Mouse (Mus musculus): Measurements from ENCODE around the gene Reg4. TPM values are rescaled to one million over a fixed set of nuclear protein-coding genes. Genes with fewer than 3 reads are reported as not detected.

Gene Reg4
- polyA plus RNA-seq, 1 experiment = not detected

- peaks cover 6% of the 10 kb centered on the region for H3K4me1 ChIP-seq (ENCODE audit: control insufficient read depth, insufficient read depth, low read length)
- TF ChIP-seq CTCF (IDR thresholded peaks at IDR 0.05; ENCODE audit: low read depth, low read length) (no peak), POLR2A (IDR thresholded peaks at IDR 0.05; ENCODE audit: borderline replicate concordance, low read depth, low read length) (no peak)
- no peak overlapping the region for H3K4me3 ChIP-seq (ENCODE audit: insufficient read depth, low read length)
- no peak overlapping the region for H3K27ac ChIP-seq (ENCODE audit: insufficient read depth, low read depth, low read length)
Measured at GRCm38 (mm10) chr3:98229943-98230342, 8.0 kb downstream of the Reg4 start.

GRCm38 (mm10) chr3:98233504-98233903 lies 11.5 kb downstream of the Reg4 start:
- H3K4me3 ChIP-seq (ENCODE audit: insufficient read depth, low read length) = no peak overlapping the region
- TF ChIP-seq POLR2A (IDR thresholded peaks at IDR 0.05; ENCODE audit: borderline replicate concordance, low read depth, low read length) = no peak
- TF ChIP-seq CTCF (IDR thresholded peaks at IDR 0.05; ENCODE audit: low read depth, low read length) = no peak
- H3K27ac ChIP-seq (ENCODE audit: insufficient read depth, low read depth, low read length) = no peak overlapping the region
- H3K4me1 ChIP-seq (ENCODE audit: control insufficient read depth, insufficient read depth, low read length) = no peaks in the 10 kb centered on the region

- Histone ChIP-seq H3K4me3 (ENCODE audit: insufficient read depth, low read length) (no peak overlapping the region), H3K27ac (ENCODE audit: insufficient read depth, low read depth, low read length) (no peak overlapping the region), H3K4me1 (ENCODE audit: control insufficient read depth, insufficient read depth, low read length) (no peaks in the 10 kb centered on the region)
- TF ChIP-seq POLR2A (IDR thresholded peaks at IDR 0.05; ENCODE audit: borderline replicate concordance, low read depth, low read length) = no peak
- no peak for TF ChIP-seq CTCF (IDR thresholded peaks at IDR 0.05; ENCODE audit: low read depth, low read length)
Measured at GRCm38 (mm10) chr3:98236266-98236665, 14.3 kb downstream of the Reg4 start.

- TF ChIP-seq POLR2A (IDR thresholded peaks at IDR 0.05; ENCODE audit: borderline replicate concordance, low read depth, low read length) (no peak), CTCF (IDR thresholded peaks at IDR 0.05; ENCODE audit: low read depth, low read length) (no peak)
- Histone ChIP-seq H3K4me1 (ENCODE audit: control insufficient read depth, insufficient read depth, low read length) (no peaks in the 10 kb centered on the region), H3K27ac (ENCODE audit: insufficient read depth, low read depth, low read length) (no peak overlapping the region), H3K4me3 (ENCODE audit: insufficient read depth, low read length) (no peak overlapping the region)
Measured at GRCm38 (mm10) chr3:98237240-98237639, 15.3 kb downstream of the Reg4 start.

GRCm38 (mm10) chr3:98238150-98238549 lies 16.2 kb downstream of the Reg4 start:
- no peak for TF ChIP-seq POLR2A (IDR thresholded peaks at IDR 0.05; ENCODE audit: borderline replicate concordance, low read depth, low read length)
- TF ChIP-seq CTCF (IDR thresholded peaks at IDR 0.05; ENCODE audit: low read depth, low read length) = no peak
- no peak overlapping the region for H3K4me3 ChIP-seq (ENCODE audit: insufficient read depth, low read length)
- no peak overlapping the region for H3K27ac ChIP-seq (ENCODE audit: insufficient read depth, low read depth, low read length)
- no peaks in the 10 kb centered on the region for H3K4me1 ChIP-seq (ENCODE audit: control insufficient read depth, insufficient read depth, low read length)

GRCm38 (mm10) chr3:98242051-98242450 lies 20.1 kb downstream of the Reg4 start:
- Histone ChIP-seq H3K27ac (ENCODE audit: insufficient read depth, low read depth, low read length) (no peak overlapping the region), H3K4me1 (ENCODE audit: control insufficient read depth, insufficient read depth, low read length) (no peaks in the 10 kb centered on the region), H3K4me3 (ENCODE audit: insufficient read depth, low read length) (no peak overlapping the region)
- TF ChIP-seq CTCF (IDR thresholded peaks at IDR 0.05; ENCODE audit: low read depth, low read length) = no peak
- no peak for TF ChIP-seq POLR2A (IDR thresholded peaks at IDR 0.05; ENCODE audit: borderline replicate concordance, low read depth, low read length)

- Histone ChIP-seq H3K4me1 (ENCODE audit: control insufficient read depth, insufficient read depth, low read length) (no peaks in the 10 kb centered on the region), H3K4me3 (ENCODE audit: insufficient read depth, low read length) (no peak overlapping the region), H3K27ac (ENCODE audit: insufficient read depth, low read depth, low read length) (no peak overlapping the region)
- TF ChIP-seq POLR2A (IDR thresholded peaks at IDR 0.05; ENCODE audit: borderline replicate concordance, low read depth, low read length) (no peak), CTCF (IDR thresholded peaks at IDR 0.05; ENCODE audit: low read depth, low read length) (no peak)
Measured at GRCm38 (mm10) chr3:98242458-98243037, 20.6 kb downstream of the Reg4 start.

GRCm38 (mm10) chr3:98245892-98246291 lies 23.9 kb downstream of the Reg4 start:
- TF ChIP-seq CTCF (IDR thresholded peaks at IDR 0.05; ENCODE audit: low read depth, low read length) (no peak), POLR2A (IDR thresholded peaks at IDR 0.05; ENCODE audit: borderline replicate concordance, low read depth, low read length) (no peak)
- 0 out of 2 replicates have a peak, but pooled peaks cover 2% of the 10 kb centered on the region for H3K4me1 ChIP-seq (ENCODE audit: control insufficient read depth, insufficient read depth, low read length)
- no peak overlapping the region for H3K4me3 ChIP-seq (ENCODE audit: insufficient read depth, low read length)
- H3K27ac ChIP-seq (ENCODE audit: insufficient read depth, low read depth, low read length) = no peak overlapping the region

- no peak overlapping the region for H3K27ac ChIP-seq (ENCODE audit: insufficient read depth, low read depth, low read length)
Measured at GRCm38 (mm10) chr3:98246985-98247751, 25.2 kb downstream of the Reg4 start.

GRCm38 (mm10) chr3:98249378-98249777 lies 27.4 kb downstream of the Reg4 start:
- Histone ChIP-seq H3K27ac (ENCODE audit: insufficient read depth, low read depth, low read length) (no peak overlapping the region), H3K4me3 (ENCODE audit: insufficient read depth, low read length) (no peak overlapping the region), H3K4me1 (ENCODE audit: control insufficient read depth, insufficient read depth, low read length) (0 out of 2 replicates have a peak, but pooled peaks cover 2% of the 10 kb centered on the region)
- TF ChIP-seq POLR2A (IDR thresholded peaks at IDR 0.05; ENCODE audit: borderline replicate concordance, low read depth, low read length) = no peak
- TF ChIP-seq CTCF (IDR thresholded peaks at IDR 0.05; ENCODE audit: low read depth, low read length) = no peak

More at GRCm38 (mm10) chr3:98246985-98247751, 25.2 kb downstream of the Reg4 start:
- 0 out of 2 replicates have a peak, but pooled peaks cover 2% of the 10 kb centered on the region for H3K4me1 ChIP-seq (ENCODE audit: control insufficient read depth, insufficient read depth, low read length)
- H3K4me3 ChIP-seq (ENCODE audit: insufficient read depth, low read length) = no peak overlapping the region
- TF ChIP-seq POLR2A (IDR thresholded peaks at IDR 0.05; ENCODE audit: borderline replicate concordance, low read depth, low read length) (no peak), CTCF (IDR thresholded peaks at IDR 0.05; ENCODE audit: low read depth, low read length) (no peak)

All from bone marrow macrophage, adult 2 months (primary cell).